Mouse (Mus musculus) olfactory bulb, adult 2 months (tissue): ENCODE data around the gene Gm13272. TPM values are rescaled to one million over a fixed set of nuclear protein-coding genes. Genes with fewer than 3 reads are reported as not detected.
A peak's percentile ranks its signal among the peaks of the same experiment; 100 is the strongest.
"Not testable (repeated sequence)": the region's sequence is repeated elsewhere in the genome, so short reads cannot be mapped to it uniquely, and the experiment has no call there.

Source experiments
- H3K27ac ChIP-seq: fragments of 200-500 bp; 2 replicates; pipeline ENCODE4 v1.5.1; 2012; ENCODE audit warnings: low read depth, low read length; ENCODE audit not compliant: insufficient read depth
- H3K4me1 ChIP-seq: fragments of 200-500 bp; 2 replicates; pipeline ENCODE4 v1.6.1; 2012; ENCODE audit warnings: low read length; ENCODE audit not compliant: control insufficient read depth, insufficient read depth
- H3K4me3 ChIP-seq: fragments of 200-500 bp; 2 replicates; pipeline ENCODE4 v1.5.1; 2012; ENCODE audit warnings: mild to moderate bottlenecking, low read depth, low read length, moderate library complexity; ENCODE audit not compliant: insufficient read depth
- CTCF ChIP-seq: fragments of 200-500 bp; IDR thresholded peaks from 2 replicates; pipeline ENCODE4 v1.5.1; 2012; ENCODE audit warnings: low read depth, mild to moderate bottlenecking, low read length, moderate library complexity; ENCODE audit not compliant: insufficient read depth
- POLR2A ChIP-seq: fragments of 200-500 bp; IDR thresholded peaks from 2 replicates; pipeline ENCODE4 v1.6.1; 2012; ENCODE audit warnings: mild to moderate bottlenecking, low read depth, low read length, moderate library complexity; ENCODE audit not compliant: insufficient read depth
- WGBS: fragments of 180-500 bp; shearing (Covaris S2); methylation state at CpG from one replicate; pipeline ENCODE4 v1.1.7; 2018; 5-methylcytosine and 5-hydroxymethylcytosine counted together
- polyA plus RNA-seq: library from polyadenylated mRNA; stranded (reverse); fragments of >200 nt; gene quantifications from 2 replicates; pipeline ENCODE4 v1.2.4, GENCODE M21; 2012; ENCODE audit warnings: low replicate concordance; ENCODE audit not compliant: missing spikeins, insufficient read depth, insufficient read length

The Gm13272 gene
- polyA plus RNA-seq = not detected in 2 replicates

DNA sequence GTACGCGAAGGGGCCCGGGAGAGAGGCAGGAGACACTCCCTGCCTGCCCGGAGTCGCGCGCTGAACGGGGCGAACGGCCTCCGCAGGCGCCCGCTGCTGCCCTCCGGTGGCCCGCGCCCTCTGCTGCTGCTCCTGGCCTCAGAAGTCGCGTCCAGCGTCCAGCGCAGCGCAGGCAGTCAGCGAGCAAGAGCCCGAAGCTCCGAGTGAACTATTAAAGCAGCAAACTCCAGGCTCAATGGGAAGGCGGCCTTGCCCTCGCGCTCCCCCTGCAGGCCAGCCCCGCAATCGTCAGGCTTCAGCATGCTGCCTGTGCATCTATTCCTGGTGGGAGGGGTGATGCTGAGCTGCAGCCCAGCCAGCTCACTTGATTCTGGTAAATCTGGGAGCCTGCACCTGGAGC is at the start of gene Gm13272:
Gene Gm13272, plus strand, starts transcription at position 301 of the 400 bp plus-strand sequence.
- no CpG with 5 or more reads among the region's 29 CpGs for WGBS
- not testable (repeated sequence) for H3K27ac ChIP-seq, H3K4me3 ChIP-seq, H3K4me1 ChIP-seq

DNA sequence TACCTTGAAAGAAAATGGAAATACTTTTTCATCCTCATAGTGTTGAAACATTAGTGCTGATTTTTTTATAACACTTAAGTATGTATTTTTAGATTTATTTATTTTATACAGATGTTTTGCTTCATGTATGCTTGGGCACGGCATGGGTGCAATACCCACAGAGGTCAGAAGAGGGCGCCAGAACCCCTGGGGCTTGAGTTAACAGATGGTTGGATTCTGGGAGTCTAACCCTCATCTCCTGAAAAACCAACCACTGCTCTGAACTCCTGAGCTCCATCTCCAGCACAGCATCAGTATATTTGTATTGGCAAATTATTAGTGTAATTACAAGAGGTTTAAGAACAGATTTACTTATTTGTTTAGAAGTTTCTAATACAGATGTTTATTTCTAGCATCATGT is 41.2 kb upstream of the Gm13272 start:
- peak; percentile 77; the same call in 1 of the 2 replicates for TF ChIP-seq CTCF
- no peak for TF ChIP-seq POLR2A
- H3K27ac ChIP-seq = no peak overlapping the region
- WGBS = 3% methylated on average over 2 of the region's 2 CpGs

GRCm38 (mm10) chr4:88739036-88739435 is 40.6 kb upstream of the Gm13272 start:
- WGBS = 89% methylated on average over 6 of the region's 6 CpGs
- H3K4me3 ChIP-seq = no peak overlapping the region
- H3K4me1 ChIP-seq = no peaks in the 10 kb centered on the region
- TF ChIP-seq POLR2A (no peak), CTCF (no peak)
- no peak overlapping the region for H3K27ac ChIP-seq

More for the DNA sequence above, 41.2 kb upstream of the Gm13272 start:
- no peaks in the 10 kb centered on the region for H3K4me1 ChIP-seq
- H3K4me3 ChIP-seq = no peak overlapping the region

DNA sequence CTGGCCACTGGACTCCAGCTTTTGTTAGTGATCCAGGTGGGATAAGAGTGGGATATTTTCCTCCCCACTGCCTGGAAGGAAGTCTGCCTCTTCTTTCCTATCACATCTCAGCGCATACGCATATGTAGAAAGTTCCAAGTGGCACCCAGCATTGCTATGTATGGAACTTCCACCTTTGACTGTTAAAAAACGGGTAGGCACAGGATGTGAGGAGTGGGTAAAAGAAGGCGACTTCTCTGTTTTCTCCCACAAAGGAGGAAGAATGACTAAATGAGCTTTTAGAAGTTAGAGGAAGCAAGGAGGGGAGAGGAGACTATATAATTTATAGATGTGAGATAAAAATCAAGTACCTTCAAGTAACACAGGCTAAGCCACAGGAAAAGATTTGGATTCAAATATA is 38.2 kb upstream of the Gm13272 start:
- Histone ChIP-seq H3K27ac (no peak overlapping the region), H3K4me3 (no peak overlapping the region), H3K4me1 (no peaks in the 10 kb centered on the region)
- TF ChIP-seq CTCF = no peak
- TF ChIP-seq POLR2A = no peak
- 94% methylated on average over 4 of the region's 4 CpGs for WGBS

- WGBS = 76% methylated on average over 7 of the region's 7 CpGs
- TF ChIP-seq POLR2A (no peak), CTCF (no peak)
- Histone ChIP-seq H3K27ac (no peak overlapping the region), H3K4me1 (no peaks in the 10 kb centered on the region), H3K4me3 (no peak overlapping the region)
These were observed 36.8 kb upstream of the Gm13272 start for GRCm38 (mm10) chr4:88742771-88743371.

DNA sequence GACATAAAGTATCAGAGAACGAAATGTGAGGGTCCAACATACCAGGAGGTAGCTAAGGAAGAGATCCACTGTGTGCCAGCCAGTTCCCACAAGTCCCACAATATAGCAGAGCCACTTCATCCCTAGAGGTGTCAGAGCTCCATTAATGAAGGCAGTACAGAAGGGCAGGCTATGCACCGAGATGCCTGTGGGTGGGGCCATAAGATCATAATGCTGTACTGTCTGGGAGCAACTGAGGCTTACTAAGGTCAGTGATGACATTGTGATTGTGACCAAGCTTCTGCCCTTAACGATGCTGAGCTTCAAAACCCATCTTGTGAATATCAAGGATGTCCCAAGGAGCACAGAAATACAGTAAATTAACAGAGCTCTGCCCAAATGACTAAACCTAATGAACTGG is 35.4 kb upstream of the Gm13272 start:
- WGBS = 61% methylated on average over 3 of the region's 3 CpGs
- Histone ChIP-seq H3K4me3 (no peak overlapping the region), H3K27ac (no peak overlapping the region), H3K4me1 (no peaks in the 10 kb centered on the region)
- TF ChIP-seq CTCF (no peak), POLR2A (no peak)

GRCm38 (mm10) chr4:88749926-88750325 is 29.7 kb upstream of the Gm13272 start:
- WGBS = 74% methylated on average over 6 of the region's 6 CpGs
- TF ChIP-seq POLR2A = no peak
- TF ChIP-seq CTCF = no peak
- H3K4me3 ChIP-seq = no peak overlapping the region

GRCm38 (mm10) chr4:88754818-88755340 is 24.8 kb upstream of the Gm13272 start, which contains the start of gene Gm13271:
Gm13271 (plus strand) TSS chr4:88754868.
- not testable (repeated sequence) for H3K4me3 ChIP-seq, H3K4me1 ChIP-seq, H3K27ac ChIP-seq
- WGBS = 80% methylated on average over 15 of the region's 15 CpGs

More at GRCm38 (mm10) chr4:88749926-88750325, 29.7 kb upstream of the Gm13272 start:
- Histone ChIP-seq H3K27ac (no peak overlapping the region), H3K4me1 (no peaks in the 10 kb centered on the region)

- WGBS = 10% methylated on average over 29 of the region's 31 CpGs
- Histone ChIP-seq H3K4me3 (peak overlapping the region; percentile 43), H3K27ac (peak overlapping the region; percentile 4; the same call in 1 of the 2 replicates)
- not testable (repeated sequence) for H3K4me1 ChIP-seq
These were observed 22.8 kb upstream of the Gm13272 start for GRCm38 (mm10) chr4:88756581-88757513.
